Mouse (Mus musculus): ENCODE results near the gene Rcbtb2.
A peak's percentile ranks its signal among the peaks of the same experiment; 100 is the strongest.

Rcbtb2 gene

GRCm38 (mm10) chr14:73209262-73209661, 86.4 kb downstream of the Rcbtb2 start:
- no peak for DNase-seq (ENCODE audit: low spot score in 2 of 2)

- DNase-seq (ENCODE audit: low spot score in 2 of 2): no peak
Observed at GRCm38 (mm10) chr14:73210196-73210595, 87.4 kb downstream of the Rcbtb2 start.

GRCm38 (mm10) chr14:73211477-73211876, 88.6 kb downstream of the Rcbtb2 start:
- no peak for DNase-seq (ENCODE audit: low spot score in 2 of 2)

GRCm38 (mm10) chr14:73217062-73217461, 94.2 kb downstream of the Rcbtb2 start:
- no peak for DNase-seq (ENCODE audit: low spot score in 2 of 2)

- DNase-seq (ENCODE audit: low spot score in 2 of 2): no peak
Observed at GRCm38 (mm10) chr14:73222316-73222970, 99.6 kb downstream of the Rcbtb2 start.

GRCm38 (mm10) chr14:73226346-73226745, 103.5 kb downstream of the Rcbtb2 start:
- DNase-seq (ENCODE audit: low spot score in 2 of 2): no peak

GRCm38 (mm10) chr14:73226849-73227248, 104.0 kb downstream of the Rcbtb2 start:
- DNase-seq (ENCODE audit: low spot score in 2 of 2): no peak

GRCm38 (mm10) chr14:73231286-73231982, 108.6 kb downstream of the Rcbtb2 start:
- DNase-seq (ENCODE audit: low spot score in 2 of 2): no peak

GRCm38 (mm10) chr14:73234468-73235031, 111.7 kb downstream of the Rcbtb2 start:
- no peak for DNase-seq (ENCODE audit: low spot score in 2 of 2)

- peak in 1 of 2 experiments; percentile 32 for DNase-seq (ENCODE audit: low spot score in 2 of 2)
Observed at GRCm38 (mm10) chr14:73237848-73238321, 115.0 kb downstream of the Rcbtb2 start, which contains the start of gene Lpar6. Lpar6 (plus strand) TSS chr14:73237895.

GRCm38 (mm10) chr14:73238498-73239250, 115.8 kb downstream of the Rcbtb2 start:
- DNase-seq (ENCODE audit: low spot score in 2 of 2): peak in 1 of 2 experiments; percentile 41

GRCm38 (mm10) chr14:73239291-73239690, 116.5 kb downstream of the Rcbtb2 start:
- no peak for DNase-seq (ENCODE audit: low spot score in 2 of 2)

GRCm38 (mm10) chr14:73239857-73240256, 117.0 kb downstream of the Rcbtb2 start:
- no peak for DNase-seq (ENCODE audit: low spot score in 2 of 2)

GRCm38 (mm10) chr14:73244061-73244597, 121.3 kb downstream of the Rcbtb2 start:
- DNase-seq (ENCODE audit: low spot score in 2 of 2): no peak

GRCm38 (mm10) chr14:73250056-73250455, 127.2 kb downstream of the Rcbtb2 start:
- DNase-seq (ENCODE audit: low spot score in 2 of 2): no peak

GRCm38 (mm10) chr14:73252276-73252675, 129.4 kb downstream of the Rcbtb2 start:
- no peak for DNase-seq (ENCODE audit: low spot score in 2 of 2)

GRCm38 (mm10) chr14:73253453-73254251, 130.8 kb downstream of the Rcbtb2 start:
- DNase-seq (ENCODE audit: low spot score in 2 of 2): no peak

GRCm38 (mm10) chr14:73254412-73254811, 131.6 kb downstream of the Rcbtb2 start:
- no peak for DNase-seq (ENCODE audit: low spot score in 2 of 2)

- DNase-seq (ENCODE audit: low spot score in 2 of 2): no peak
Observed at GRCm38 (mm10) chr14:73255426-73255970, 132.7 kb downstream of the Rcbtb2 start.

- no peak for DNase-seq (ENCODE audit: low spot score in 2 of 2)
Observed at GRCm38 (mm10) chr14:73257348-73257747, 134.5 kb downstream of the Rcbtb2 start.

All from spleen, postnatal 10 days (tissue).